Mouse (Mus musculus) lung, adult 18-20 months (tissue): ENCODE measurements around the gene Arl10.
"Not testable (repeated sequence)": the region's sequence is repeated elsewhere in the genome, so short reads cannot be mapped to it uniquely, and the experiment has no call there.

ENCODE experiments used
- DNase-seq, 2 experiments: peaks; one replicate each; pipeline ENCODE4 v3.0.0; 2022; ENCODE audit warnings: mixed read lengths in 2 of 2

The Arl10 gene

DNA sequence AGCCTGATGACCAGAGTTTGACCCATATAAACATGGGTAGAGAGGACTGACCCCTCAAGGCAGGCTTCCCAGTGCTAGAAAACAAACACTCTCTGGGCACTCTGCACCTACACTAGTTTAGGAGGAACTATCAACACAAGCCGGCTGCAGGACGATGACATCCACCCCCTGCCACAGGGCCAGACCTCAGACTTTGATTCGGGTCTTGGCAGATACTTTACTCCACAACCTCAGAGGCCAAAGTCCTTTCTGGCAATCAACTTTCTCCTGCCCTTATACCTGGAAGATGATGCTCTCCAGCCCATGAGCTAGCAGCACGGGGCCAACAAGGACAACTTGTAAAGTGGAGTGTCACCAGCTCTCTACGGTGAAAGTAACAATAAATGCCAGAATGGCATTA lies 8.0 kb downstream of the Arl10 start:
- no peak for DNase-seq

DNA sequence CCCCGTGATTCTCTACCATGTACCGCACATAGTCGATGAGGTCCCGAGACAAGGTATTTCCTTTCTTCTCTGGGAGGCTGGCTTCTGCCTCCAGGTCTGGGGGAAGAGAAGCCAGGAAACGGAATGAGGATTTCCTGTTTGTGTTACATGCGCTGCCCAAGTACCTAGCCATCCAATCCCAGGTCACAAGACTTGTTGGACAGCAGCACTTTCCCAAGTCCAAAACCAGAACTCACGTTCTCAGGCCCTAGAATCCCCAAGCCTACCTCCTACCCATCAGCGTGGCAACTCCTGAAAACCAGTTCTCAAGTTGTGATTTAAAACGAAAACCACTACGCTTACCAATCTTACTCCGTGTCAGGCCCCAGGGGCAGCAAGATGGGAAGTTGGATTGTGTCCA lies 11.0 kb downstream of the Arl10 start:
- no peak for DNase-seq

DNA sequence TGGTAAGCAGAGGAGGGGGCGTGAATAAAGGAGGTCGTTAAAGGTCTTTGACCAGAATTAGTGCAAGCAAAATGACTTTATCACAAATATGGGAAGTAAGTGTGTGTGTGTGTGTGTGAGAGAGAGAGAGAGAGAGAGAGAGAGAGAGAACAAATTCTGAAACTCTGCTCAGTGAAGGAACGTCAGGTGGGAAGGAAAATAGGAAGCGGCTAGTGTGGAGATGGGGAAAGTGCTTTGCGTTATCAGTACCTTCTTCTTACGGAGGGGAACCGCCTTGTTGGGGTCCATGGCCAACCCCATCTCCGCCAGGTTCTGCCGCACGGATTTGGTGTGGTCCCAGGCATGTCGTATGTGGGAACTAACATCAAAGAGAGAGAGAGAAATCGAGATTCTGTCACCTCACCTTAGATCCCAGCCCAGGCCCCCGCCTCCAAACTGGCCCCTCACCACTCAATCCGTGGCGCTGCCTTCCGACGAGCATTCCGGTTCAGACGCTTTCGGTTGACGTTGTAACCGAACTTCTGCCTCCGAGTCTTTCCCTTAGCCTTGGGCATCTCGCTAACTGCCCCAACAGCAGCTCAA lies 14.7 kb downstream of the Arl10 start:
- DNase-seq: no peak

DNA sequence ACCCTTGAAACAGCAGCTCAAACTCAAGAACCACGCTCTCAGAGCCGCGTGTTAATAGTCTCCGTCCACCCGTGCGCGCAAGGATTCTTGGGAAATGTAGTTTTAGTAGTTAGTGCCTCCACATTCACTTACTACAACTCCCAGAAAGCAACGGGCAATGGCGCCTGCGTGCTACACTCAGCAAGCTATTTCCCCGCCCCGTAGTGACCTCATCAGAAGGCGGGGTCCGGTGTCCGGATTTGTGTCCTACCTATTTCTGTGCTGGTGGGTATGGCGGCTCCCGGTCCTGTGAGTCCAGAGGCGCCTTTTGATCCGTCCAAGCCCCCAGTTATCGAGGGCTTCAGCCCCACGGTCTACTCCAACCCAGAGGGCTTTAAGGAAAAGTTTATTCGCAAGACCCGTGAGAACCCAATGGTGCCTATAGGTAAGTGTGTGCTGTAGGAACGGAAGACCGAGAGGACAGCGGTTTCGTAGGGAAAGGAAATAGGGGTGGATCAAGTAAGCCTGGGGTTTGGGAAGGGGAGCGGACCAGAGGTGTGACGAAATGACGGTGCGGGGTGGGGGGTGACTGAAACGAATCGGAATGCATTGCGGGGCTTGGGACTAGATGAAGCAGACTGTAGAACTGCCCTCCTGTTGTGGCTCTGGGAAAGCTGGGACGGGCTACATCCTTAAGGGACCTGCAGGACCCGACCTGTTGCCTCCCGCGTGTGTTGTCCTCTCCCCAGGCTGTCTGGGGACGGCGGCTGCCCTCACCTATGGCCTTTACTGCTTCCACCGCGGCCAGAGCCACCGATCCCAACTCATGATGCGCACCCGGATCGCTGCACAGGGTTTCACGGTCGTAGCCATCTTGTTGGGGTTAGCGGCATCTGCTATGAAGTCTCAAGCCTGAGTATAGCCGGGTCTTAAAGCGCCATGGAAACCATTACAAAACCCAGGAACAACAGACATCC lies 15.5 kb downstream of the Arl10 start, which contains the start of the genes Nop16 and Higd2a:
Nop16 (minus strand) TSS at position 95 of the 956 bp plus-strand sequence.
Higd2a (plus strand) TSS at position 212 of the 956 bp plus-strand sequence.
- DNase-seq: peak; percentile 98 to 99

DNA sequence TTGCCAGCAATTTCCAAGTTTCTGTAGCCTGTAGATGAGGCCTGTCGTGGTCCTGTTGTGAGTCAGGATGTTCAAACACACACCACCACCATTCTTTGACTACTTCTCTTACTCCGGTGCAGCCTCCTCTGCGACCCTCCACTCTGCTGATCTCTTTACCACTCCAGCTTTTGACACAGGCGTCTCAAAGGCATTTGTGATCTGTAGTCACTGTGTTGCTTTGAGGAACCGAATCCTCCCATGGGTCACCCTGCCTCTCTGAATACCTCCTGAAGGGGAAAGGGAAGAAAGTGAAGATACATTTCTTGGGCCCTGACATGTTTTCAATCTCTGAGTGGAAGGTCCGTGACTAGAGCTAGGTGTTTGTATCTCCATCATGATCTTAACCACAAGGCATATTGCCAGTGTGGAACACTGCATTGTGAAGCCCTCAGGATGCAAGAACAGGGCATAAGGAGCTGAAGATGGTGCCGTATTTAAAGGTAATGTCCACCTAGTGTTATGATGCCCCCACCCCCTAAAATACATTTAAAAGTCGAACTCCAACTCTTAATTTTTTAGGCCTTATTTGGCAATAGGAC lies 17.1 kb downstream of the Arl10 start:
- DNase-seq: no peak

DNA sequence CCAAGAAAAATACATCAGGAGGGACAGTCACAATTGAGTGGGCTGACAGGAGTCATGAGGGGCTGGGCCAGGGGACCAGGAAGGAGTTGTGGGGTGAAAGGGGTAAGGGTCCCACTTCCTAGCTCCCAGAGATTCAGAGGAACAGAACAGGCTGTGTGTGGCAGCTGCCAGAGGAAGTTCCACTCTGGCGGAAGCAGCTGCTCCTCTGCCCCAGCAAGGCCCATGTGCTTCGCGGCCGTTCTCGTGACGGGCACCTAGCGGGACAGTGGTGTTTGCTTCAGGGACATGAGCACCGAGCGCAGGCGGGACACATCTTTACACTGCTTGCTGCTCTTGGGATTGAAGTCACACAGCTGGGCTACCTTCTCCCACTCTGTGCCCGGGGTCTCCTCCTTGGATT lies 18.8 kb downstream of the Arl10 start:
- DNase-seq: no peak

DNA sequence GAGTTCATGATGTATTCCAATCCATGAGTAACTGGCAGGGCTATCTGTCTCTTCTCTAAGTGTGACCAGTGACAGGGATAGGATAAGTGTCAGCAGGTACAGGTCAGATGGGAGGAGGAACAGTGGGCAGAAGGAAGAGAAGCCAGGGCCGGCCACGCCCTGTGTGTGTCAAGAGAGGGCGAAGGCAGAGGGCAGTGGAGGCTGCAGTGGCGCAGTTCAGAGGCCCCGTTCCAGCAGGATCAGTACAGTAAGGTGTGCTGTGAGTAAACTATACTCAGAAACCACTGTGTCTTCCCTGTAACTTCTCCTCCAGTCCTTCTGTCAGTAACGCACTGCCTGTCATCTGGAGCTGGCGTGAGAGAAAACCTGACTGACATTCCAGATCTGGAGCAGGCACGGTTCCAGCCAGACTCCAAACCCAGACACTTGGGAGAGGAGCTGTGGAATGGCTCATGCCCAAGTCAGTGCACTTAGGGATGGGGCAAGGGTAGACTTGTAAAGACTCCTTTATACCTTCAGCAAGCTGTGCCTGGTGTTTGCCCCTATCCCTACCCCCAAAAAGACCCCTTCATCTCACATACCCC lies 21.4 kb downstream of the Arl10 start:
- no peak for DNase-seq

DNA sequence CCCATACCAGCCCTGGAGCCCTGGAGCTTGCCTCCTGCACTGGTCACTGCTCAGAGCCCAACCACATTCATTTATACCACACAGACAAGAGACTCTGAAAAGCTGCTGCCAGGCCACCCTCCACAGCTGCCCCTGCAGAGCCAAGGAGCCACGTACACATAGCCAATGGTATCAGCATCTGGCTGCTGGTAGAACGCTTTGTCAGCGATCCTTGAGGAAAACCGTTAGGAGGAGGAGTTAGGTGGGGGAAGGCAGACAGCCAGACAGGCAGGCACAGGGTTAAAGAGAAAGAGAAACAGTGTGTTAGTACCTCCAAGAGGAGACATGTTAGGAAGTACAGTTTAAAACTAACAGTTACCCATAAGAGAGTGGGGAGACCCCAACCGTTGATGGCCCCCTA lies 22.1 kb downstream of the Arl10 start:
- no peak for DNase-seq

DNA sequence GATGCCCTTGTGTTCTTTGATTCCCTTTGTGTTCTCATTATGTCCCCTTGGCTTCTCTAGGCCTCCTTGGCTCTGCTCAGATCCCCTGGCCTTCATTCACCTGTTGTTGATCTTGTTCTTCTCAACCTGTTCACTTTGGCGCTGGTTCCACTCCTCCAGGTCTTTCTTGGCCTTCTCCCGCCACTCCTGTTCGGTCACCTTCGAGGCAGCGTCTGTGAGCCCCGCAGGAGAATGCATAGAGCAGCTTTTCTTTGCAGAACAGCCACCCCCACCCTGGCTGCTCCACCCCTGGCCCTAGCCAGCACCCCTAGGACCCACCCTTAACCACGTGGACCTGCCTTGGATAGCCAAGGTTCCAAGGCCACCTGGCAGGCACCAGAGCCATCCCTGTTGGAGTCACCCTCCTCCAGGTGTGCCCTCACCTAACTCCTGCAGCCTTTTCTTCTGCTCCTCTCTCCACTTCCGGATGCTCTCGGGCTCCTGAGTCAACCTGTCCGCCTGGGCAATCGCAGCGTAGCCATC lies 23.9 kb downstream of the Arl10 start:
- DNase-seq: no peak

DNA sequence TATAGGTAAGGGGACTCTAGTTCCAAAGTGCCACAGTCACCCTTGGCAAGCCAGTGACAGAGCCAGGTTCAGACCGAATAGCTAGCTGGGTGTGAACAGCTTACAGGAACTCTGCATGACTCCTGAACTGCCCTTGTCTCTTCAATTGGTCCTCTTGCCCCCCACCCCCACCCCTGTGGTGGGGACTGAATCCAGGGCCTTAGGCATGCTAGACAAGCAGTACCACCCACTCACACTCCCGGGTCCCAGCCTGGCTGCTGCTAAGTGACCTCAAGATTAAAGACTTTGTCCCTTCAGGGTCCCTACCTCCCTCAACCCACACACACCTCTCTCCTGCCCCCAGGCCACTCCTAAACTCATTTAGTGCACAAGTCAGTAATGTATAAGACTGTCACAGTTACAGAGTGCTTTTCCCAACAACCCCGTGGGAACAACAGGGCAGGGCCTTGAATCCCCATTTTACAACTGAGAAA lies 27.9 kb downstream of the Arl10 start:
- no peak for DNase-seq

DNA sequence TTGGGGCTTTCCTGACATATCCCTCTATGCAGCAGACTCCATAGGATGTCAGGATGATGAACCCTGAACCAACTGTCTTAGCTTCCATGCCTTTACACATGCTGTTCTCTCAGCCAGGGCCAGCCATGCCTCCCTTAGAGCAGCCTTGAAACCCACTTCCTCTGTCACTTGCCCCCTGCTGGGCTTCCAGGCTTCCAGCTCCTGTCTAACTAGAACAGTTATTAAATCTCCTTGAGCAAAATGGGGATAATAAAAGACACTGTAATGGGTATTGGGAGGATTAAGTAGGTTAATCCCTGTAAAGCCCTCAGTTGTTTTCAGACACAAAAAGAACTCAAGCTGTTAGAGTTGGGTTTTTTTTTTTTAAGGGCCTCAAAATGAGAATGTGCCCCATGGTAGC lies 28.7 kb downstream of the Arl10 start:
- no peak for DNase-seq

DNA sequence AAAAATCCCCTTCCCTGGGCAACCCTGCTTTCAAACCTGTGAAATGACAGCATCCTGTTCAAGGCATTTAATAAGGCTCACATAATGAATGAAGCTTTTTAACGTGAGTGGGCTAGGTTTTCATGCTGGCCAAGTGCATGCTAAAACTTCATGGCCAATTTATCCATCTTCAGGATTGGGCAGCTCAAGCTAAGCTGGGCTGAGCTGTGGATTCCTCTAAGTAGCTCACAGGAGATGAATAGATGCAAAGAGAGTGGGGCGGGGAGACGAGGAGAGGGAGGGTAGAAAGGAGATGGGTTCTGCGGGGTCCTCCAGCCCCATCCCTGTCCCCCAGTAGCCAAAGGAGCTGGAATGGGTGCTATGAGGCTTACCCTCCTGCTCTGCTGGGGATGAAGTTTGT lies 29.4 kb downstream of the Arl10 start:
- DNase-seq: no peak

DNA sequence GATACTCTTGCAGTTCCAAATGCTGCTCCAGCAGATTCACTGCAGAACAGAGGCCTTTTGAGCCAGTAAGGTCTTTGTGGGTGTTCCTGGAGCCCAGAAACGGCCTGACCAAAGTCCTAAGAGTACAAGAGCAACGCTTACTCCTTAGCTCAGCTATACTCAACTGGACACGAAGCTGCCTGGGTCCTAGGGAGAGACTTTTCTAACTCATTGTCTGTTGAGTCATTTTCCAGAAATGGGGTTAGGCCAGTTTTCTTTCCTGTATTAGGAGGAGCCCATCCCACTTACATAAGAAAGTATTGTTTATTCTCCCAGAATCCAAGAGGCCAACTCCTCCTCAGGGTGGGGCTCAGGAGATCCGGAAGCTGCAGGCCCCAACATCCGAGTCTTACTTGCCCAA lies 30.6 kb downstream of the Arl10 start:
- DNase-seq: peak in 1 of 2 experiments; percentile 46

DNA sequence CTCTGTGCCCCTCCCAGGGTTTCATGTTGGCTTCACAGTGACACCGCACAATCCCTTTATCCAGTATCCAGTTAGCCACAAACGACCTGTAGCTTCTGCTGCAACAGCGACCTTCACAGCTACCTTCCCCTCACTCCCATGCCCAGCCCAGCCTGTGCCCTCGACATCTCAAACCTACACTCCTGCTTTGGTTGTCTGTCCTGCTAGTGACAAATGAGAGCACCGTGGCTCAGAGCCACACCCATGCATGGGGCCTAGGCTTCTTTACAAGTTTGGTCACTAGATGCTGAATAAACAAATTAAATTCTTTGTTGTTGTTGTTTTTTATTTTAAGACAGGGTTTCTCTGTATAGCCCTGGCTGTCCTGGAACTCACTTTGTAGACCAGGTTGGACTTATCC lies 32.4 kb downstream of the Arl10 start:
- no peak for DNase-seq

DNA sequence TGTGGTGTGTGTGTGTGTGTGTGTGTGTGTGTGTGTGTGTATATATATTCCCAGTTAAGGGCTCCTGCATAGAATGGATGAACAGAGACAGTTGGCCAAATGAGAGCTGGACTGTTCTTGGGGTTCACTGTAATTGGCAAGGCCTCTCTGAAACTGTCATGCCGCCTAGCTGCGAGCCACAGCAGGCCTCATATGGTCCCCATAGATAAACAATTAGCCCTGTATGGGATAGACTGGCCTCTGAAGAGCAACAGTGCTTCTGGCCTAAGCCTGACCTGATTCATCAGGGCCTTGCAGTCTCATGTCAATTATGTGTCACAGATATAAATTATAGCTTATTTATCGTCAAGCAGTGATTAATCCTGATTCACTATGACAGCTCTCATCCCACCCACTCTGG lies 33.2 kb downstream of the Arl10 start:
- no peak for DNase-seq

DNA sequence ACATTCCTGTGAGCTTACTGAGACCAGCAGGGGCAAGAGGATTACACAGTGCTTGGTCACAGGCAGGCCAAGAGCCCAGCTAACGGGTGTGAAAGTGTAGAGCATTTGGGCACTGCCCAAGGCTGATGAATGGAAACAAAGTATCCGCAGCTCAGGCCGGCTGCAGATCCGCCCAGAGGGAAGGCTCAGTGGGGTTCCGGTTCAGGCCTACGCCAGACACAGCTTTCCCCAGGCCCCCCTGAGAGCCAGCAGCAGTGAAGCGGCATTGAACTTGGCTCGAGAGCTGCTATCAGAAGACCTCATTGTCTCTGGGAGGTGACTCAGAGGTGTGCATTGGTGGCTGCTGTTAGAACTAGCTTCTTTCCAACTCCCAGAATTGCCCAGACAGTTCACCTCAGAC lies 33.9 kb downstream of the Arl10 start:
- DNase-seq: peak; percentile 28 to 51

DNA sequence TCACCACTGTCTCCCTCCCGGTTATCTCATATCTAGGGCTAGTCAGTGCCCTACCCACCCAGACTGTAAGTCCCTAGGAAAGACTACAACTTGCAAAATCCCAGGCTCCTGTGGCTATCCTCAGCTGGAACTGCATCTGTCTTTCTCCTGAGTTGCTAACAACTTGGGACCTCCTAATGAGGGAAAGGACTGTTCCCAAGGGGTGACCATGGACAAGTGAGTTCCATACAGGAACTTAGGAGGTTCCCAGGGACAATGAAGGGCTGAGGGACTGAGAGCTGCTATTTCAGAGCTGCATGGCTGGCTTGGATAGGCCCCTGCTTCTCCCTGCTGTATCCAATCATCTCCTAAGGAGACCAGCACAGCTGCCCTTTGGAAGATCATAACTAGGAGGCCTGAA lies 34.5 kb downstream of the Arl10 start:
- DNase-seq: no peak

DNA sequence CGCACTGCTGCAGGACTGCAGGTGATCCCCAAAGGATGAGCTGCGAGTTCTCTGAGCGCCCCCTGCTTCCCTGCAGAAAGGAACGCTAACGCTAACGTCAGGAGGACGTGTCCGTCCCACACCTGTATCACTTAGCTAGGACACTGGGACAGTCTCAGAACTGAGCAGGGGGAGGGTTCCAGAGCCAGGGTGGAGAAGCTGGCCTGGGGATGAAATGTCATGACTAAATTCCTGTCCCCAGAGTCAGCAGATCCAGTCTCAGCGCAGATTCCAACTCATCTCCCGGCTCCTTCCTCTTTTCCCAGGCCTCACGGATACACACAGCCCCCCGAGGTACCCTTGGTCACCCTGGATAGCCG lies 35.8 kb downstream of the Arl10 start:
- peak; percentile 24 to 28 for DNase-seq

DNA sequence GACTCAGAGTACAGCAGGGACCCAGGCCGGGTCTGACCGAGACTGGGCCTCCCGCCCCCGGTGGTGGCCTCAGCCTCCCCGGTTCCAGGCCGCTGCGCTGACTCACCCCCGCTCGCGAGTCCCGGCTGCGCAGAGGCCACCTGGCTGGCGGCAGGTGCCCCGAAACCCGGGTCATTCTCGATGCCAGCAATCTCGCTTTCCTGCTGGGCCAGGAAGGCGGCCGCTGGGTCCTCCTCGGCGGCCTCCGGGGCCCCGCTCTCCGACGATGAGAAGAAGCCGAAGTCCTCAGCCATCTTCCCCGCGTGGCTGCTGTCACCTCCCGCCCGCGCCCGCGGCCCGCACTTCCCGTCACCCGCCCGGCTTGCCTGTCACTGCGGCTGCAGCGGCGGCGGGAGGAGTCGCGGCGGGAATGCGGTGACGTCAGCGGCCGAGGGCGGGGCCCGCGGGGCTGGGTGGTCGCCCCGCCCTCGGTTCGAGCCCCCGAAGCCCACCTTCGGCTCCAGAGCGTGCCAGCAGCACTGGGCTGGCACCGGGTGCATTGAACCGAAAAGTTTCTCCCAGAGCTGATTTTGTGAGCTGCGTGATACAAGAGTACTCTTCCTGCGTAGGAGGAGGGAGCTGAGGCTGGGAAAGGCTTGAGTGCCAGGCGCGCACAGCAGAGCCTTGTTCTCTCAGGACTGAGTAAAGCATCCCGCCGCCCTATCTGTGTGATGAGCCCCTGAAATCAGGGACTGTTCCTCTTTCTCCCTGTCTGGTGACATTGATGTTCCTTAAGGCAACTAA lies 36.3 kb downstream of the Arl10 start, which contains the start of gene Cltb:
Cltb (minus strand) TSS at position 373 of the 783 bp plus-strand sequence.
- DNase-seq: peak; percentile 88 to 92

DNA sequence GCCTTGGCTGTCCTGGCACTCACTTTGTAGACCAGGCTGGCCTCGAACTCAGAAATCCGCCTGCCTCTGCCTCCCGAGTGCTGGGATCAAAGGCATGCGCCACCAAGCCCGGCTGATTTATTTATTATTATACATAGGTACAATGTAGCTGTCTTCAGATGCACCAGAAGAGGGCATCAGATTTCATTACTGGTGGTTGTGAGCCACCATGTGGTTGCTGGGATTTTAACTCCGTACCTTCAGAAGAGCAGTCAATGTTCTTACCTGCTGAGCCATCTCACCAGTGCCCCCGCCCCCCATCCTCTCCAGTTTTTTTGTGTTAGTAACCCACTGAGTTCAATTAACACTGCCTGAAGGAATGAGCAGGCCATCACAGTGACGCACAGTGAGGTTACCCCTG lies 38.3 kb downstream of the Arl10 start:
- DNase-seq: not testable (repeated sequence)

DNA sequence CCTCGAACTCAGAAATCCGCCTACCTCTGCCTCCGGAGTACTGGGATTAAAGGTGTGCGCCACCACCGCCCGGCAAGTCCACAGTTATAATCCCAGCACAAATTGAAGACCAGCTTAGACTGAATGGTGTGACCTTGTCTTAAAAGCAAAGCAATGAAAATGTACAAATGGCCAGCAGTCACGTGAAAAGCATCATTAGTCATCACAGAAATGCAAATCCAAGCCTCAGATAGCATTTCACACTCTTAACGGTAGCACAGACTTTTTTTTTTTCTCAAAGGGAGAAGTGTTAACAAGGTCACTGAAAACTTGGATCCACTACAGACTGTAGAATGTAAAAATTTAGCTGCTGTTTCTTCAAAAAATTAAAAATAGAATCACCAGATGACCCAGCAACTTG lies 41.5 kb downstream of the Arl10 start:
- DNase-seq: no peak

DNA sequence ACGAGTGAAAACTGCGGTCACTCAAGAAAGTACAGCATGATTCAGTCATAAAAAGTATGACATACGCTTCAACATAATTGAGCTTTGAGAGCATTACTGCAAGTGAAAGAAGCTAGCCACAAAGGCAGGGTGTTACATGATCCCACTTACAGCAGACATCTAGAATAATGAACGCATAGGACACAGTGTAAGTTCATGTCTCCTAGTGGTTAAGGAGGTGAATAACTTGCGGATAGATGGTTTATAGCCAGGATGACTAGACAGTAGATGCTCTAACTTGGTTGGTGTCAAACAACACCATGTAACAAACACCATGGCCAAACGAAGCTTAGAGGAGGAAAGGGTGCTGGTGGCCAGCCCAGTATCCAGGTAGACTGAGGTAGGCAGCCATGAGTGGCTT lies 42.2 kb downstream of the Arl10 start:
- no peak for DNase-seq
